Mouse (Mus musculus): ENCODE results near the gene Fkbp11. TPM values are rescaled to one million over a fixed set of nuclear protein-coding genes. Genes with fewer than 3 reads are reported as not detected.

The Fkbp11 gene
- total and polyA plus RNA-seq, 3 experiments, result 118 to 160 TPM; not detected in 1

DNA sequence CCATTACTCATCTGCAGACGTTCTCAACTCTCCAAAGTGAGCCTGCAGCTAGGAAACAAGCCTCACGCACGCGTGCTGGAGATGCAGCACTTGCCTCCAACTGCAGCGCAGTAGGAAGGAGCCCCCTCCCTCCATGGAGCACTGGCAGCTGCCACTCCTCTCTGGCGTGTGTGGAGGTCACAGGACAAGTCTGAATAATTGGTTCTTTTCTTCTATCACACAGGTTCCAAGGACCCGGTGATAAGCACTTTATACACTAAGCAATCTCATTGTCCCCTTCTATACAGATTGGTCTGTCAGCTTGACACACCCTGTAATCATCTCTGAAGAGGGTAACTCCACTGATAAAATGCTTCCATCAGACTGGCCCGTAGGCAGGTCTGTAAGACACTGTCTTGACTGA is 25.0 kb upstream of the Fkbp11 start:
- Histone ChIP-seq H3K36me3 (ENCODE audit: control insufficient read depth in 1 of 2, insufficient read depth in 2 of 2, low read length in 2 of 2) (peaks cover 0 to 14% of the 10 kb centered on the region in 2 experiments; a peak in 3 of 4 replicates), H3K9me3 (replicated peaks; ENCODE audit: insufficient read depth, low read length) (no peaks in the 10 kb centered on the region)

DNA sequence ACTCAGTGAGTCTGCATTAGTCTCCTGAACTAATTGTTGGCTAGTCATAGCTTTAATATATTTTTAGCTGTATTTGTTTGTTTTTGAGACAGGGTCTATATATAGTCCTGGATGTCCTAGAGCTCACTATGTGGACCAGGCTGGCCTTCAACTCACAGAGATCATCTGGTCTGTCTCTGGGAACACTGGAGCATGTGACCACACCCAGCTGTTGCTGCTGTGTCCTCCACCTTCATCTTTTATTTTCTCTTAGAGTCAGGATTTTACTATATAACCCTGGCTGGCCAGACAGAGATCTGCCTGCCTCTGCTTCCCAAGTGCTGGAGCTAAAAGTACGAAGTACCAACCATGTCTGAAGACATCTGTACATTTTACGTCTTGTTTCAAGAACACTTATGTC is 21.1 kb upstream of the Fkbp11 start:
- no peak for DNase-seq (ENCODE audit: low read depth, low spot score)
- TF ChIP-seq RCOR1 (IDR thresholded peaks at IDR 0.05; ENCODE audit: low read depth, low read length), result no peak
- no peak for TF ChIP-seq MAZ (IDR thresholded peaks at IDR 0.05; ENCODE audit: low read depth, low read length)
- no peak for TF ChIP-seq TCF12 (IDR thresholded peaks at IDR 0.05; ENCODE audit: low read depth, low read length)
- TF ChIP-seq ZKSCAN1 (IDR thresholded peaks at IDR 0.05; ENCODE audit: low read depth, low read length), result no peak
- no peak for TF ChIP-seq MAFK (IDR thresholded peaks at IDR 0.05; ENCODE audit: borderline replicate concordance, low read depth, low read length)
- no peak for TF ChIP-seq EP300 (IDR thresholded peaks at IDR 0.05; ENCODE audit: low read depth in 1 of 2, low read length in 2 of 2)
- no peak for TF ChIP-seq TAL1 (IDR thresholded peaks at IDR 0.05; ENCODE audit: low read length)
- no peak for TF ChIP-seq CHD1 (IDR thresholded peaks at IDR 0.05; ENCODE audit: low read depth, low read length)
- no peak for TF ChIP-seq E2F4 (IDR thresholded peaks at IDR 0.05; ENCODE audit: borderline replicate concordance, low read depth, low read length)
- TF ChIP-seq CTCF (IDR thresholded peaks at IDR 0.05 in 2 of 3, conservative IDR thresholded peaks at IDR 0.05 in 1 of 3; ENCODE audit: control insufficient read depth in 1 of 3, insufficient read depth in 1 of 3, low read depth in 2 of 3, low read length in 3 of 3, poor library complexity in 1 of 3, severe bottlenecking in 1 of 3), result no peak
- no peak for TF ChIP-seq SMC3 (IDR thresholded peaks at IDR 0.05; ENCODE audit: low read depth, low read length)
- TF ChIP-seq USF1 (IDR thresholded peaks at IDR 0.05; ENCODE audit: low read depth, low read length), result no peak
- Histone ChIP-seq H3K9ac (ENCODE audit: control insufficient read depth, low read depth, low read length, poor library complexity, severe bottlenecking) (no peak overlapping the region), H3K79me2 (ENCODE audit: control insufficient read depth, insufficient read depth, low read length, poor library complexity) (peaks cover 13% of the 10 kb centered on the region), H3K27ac (ENCODE audit: control insufficient read depth, low read depth, low read length) (no peak overlapping the region), H3K36me3 (ENCODE audit: control insufficient read depth in 1 of 2, insufficient read depth in 2 of 2, low read length in 2 of 2) (peaks cover 4 to 14% of the 10 kb centered on the region in 2 experiments; a peak in 3 of 4 replicates), H3K27me3 (ENCODE audit: control insufficient read depth in 1 of 2, insufficient read depth in 2 of 2, low read length in 2 of 2) (no peaks in the 10 kb centered on the region), H3K4me3 (ENCODE audit: control insufficient read depth in 1 of 2, insufficient read depth in 1 of 2, low read depth in 2 of 2, low read length in 2 of 2) (no peak overlapping the region), H3K4me1 (ENCODE audit: control insufficient read depth in 1 of 2, insufficient read depth in 2 of 2, low read length in 2 of 2) (peaks cover 2 to 14% of the 10 kb centered on the region in 2 experiments), H3K9me3 (replicated peaks; ENCODE audit: insufficient read depth, low read length) (no peaks in the 10 kb centered on the region)

More for the DNA sequence above, 25.0 kb upstream of the Fkbp11 start:
- H3K4me1 ChIP-seq (ENCODE audit: control insufficient read depth in 1 of 2, insufficient read depth in 2 of 2, low read length in 2 of 2), result peaks cover 2 to 17% of the 10 kb centered on the region in 2 experiments
- no peak overlapping the region for H3K9ac ChIP-seq (ENCODE audit: control insufficient read depth, low read depth, low read length, poor library complexity, severe bottlenecking)
- no peaks in the 10 kb centered on the region for H3K27me3 ChIP-seq (ENCODE audit: control insufficient read depth in 1 of 2, insufficient read depth in 2 of 2, low read length in 2 of 2)
- TF ChIP-seq RAD21 (IDR thresholded peaks at IDR 0.05; ENCODE audit: low read depth, low read length) (no peak), EP300 (IDR thresholded peaks at IDR 0.05; ENCODE audit: low read depth in 1 of 2, low read length in 2 of 2) (peak; percentile 61 to 74), USF2 (IDR thresholded peaks at IDR 0.05; ENCODE audit: borderline replicate concordance in 1 of 2, insufficient read depth in 1 of 2, low read depth in 1 of 2, low read length in 2 of 2) (no peak), RCOR1 (IDR thresholded peaks at IDR 0.05; ENCODE audit: low read depth, low read length) (peak; percentile 88), UBTF (IDR thresholded peaks at IDR 0.05; ENCODE audit: borderline replicate concordance, insufficient read depth, low read depth, low read length) (no peak), ETS1 (IDR thresholded peaks at IDR 0.05; ENCODE audit: low read depth, low read length) (peak; percentile 46; the same call in 1 of the 2 replicates), HCFC1 (IDR thresholded peaks at IDR 0.05; ENCODE audit: low read depth, low read length) (no peak), GATA1 (IDR thresholded peaks at IDR 0.05; ENCODE audit: low read depth, low read length) (peak; percentile 76), TCF12 (IDR thresholded peaks at IDR 0.05; ENCODE audit: low read depth, low read length) (peak; percentile 58), MAX (IDR thresholded peaks at IDR 0.05; ENCODE audit: low read length) (no peak), SIN3A (IDR thresholded peaks at IDR 0.05; ENCODE audit: low read length) (no peak; the same call in 1 of the 2 replicates)
- H3K27ac ChIP-seq (ENCODE audit: control insufficient read depth, low read depth, low read length), result peak overlapping the region; percentile 40; the same call in 1 of the 2 replicates
- peak; percentile 63 for DNase-seq (ENCODE audit: low read depth, low spot score)
- peaks cover 16% of the 10 kb centered on the region for H3K79me2 ChIP-seq (ENCODE audit: control insufficient read depth, insufficient read depth, low read length, poor library complexity)
- no peak overlapping the region for H3K4me3 ChIP-seq (ENCODE audit: control insufficient read depth in 1 of 2, insufficient read depth in 1 of 2, low read depth in 2 of 2, low read length in 2 of 2)

Measured in MEL (cell line).